Mouse (Mus musculus): ENCODE results near the gene Fam102b. TPM values are rescaled to one million over a fixed set of nuclear protein-coding genes. Genes with fewer than 3 reads are reported as not detected.
A peak's percentile ranks its signal among the peaks of the same experiment; 100 is the strongest.

Gene Fam102b
- polyA plus RNA-seq, 2 experiments: 1.3 to 2.0 TPM

- H3K4me3 ChIP-seq (ENCODE audit: insufficient read depth in 1 of 2, low read depth in 2 of 2, low read length in 2 of 2): peak overlapping the region; percentile 61 to 65
- H3K4me1 ChIP-seq (replicated peaks; ENCODE audit: control insufficient read depth in 2 of 2, insufficient read depth in 2 of 2, low read length in 1 of 2): peaks cover 0 to 4% of the 10 kb centered on the region in 2 experiments; a peak in 1 of 4 replicates
- peak overlapping the region; percentile 58 for H3K9ac ChIP-seq (replicated peaks)
- ATAC-seq (ENCODE audit: insufficient read depth): peak; percentile 83
- H3K27me3 ChIP-seq (ENCODE audit: control insufficient read depth, insufficient read depth, low read length): no peaks in the 10 kb centered on the region
- WGBS (ENCODE audit: insufficient replicate concordance): under 1% methylated on average over 51 of the region's 51 CpGs
- no peak overlapping the region for H3K27ac ChIP-seq
- H3K9me3 ChIP-seq (ENCODE audit: control insufficient read depth, low read length): no peaks in the 10 kb centered on the region
- no peak for DNase-seq (ENCODE audit: low read depth in 3 of 3, low spot score in 3 of 3)
- H3K4me2 ChIP-seq (ENCODE audit: low read depth): peak overlapping the region; percentile 72
- no peaks in the 10 kb centered on the region for H3K36me3 ChIP-seq (replicated peaks; ENCODE audit: control insufficient read depth, insufficient read depth, low read depth)
- TF ChIP-seq CTCF (IDR thresholded peaks at IDR 0.05; ENCODE audit: low read depth): no peak
- TF ChIP-seq EP300 (IDR thresholded peaks at IDR 0.05; ENCODE audit: low read depth): no peak
Measured at GRCm38 (mm10) chr3:109026991-109027470, 376 bp downstream of the Fam102b start.

- no peaks in the 10 kb centered on the region for H3K9me3 ChIP-seq (ENCODE audit: control insufficient read depth, low read length)
- no peak for ATAC-seq (ENCODE audit: insufficient read depth)
- H3K9ac ChIP-seq (replicated peaks): peak overlapping the region; percentile 58
- H3K27me3 ChIP-seq (ENCODE audit: control insufficient read depth, insufficient read depth, low read length): no peaks in the 10 kb centered on the region
- H3K27ac ChIP-seq: no peak overlapping the region
- peak overlapping the region; percentile 72 for H3K4me2 ChIP-seq (ENCODE audit: low read depth)
- 6% methylated on average over 15 of the region's 15 CpGs for WGBS (ENCODE audit: insufficient replicate concordance)
- H3K36me3 ChIP-seq (replicated peaks; ENCODE audit: control insufficient read depth, insufficient read depth, low read depth): no peaks in the 10 kb centered on the region
- H3K4me3 ChIP-seq (ENCODE audit: insufficient read depth in 1 of 2, low read depth in 2 of 2, low read length in 2 of 2): peak overlapping the region; percentile 61 to 65
- no peak for TF ChIP-seq EP300 (IDR thresholded peaks at IDR 0.05; ENCODE audit: low read depth)
- TF ChIP-seq CTCF (IDR thresholded peaks at IDR 0.05; ENCODE audit: low read depth): no peak
- H3K4me1 ChIP-seq (replicated peaks; ENCODE audit: control insufficient read depth in 2 of 2, insufficient read depth in 2 of 2, low read length in 1 of 2): peaks cover 0 to 4% of the 10 kb centered on the region in 2 experiments; a peak in 1 of 4 replicates
- DNase-seq (ENCODE audit: low read depth in 3 of 3, low spot score in 3 of 3): peak in 1 of 3 experiments; percentile 26
Measured at GRCm38 (mm10) chr3:109026462-109026990, 881 bp downstream of the Fam102b start.

GRCm38 (mm10) chr3:109025579-109025978 is 1.8 kb downstream of the Fam102b start:
- no peak for ATAC-seq (ENCODE audit: insufficient read depth)
- peaks cover 0 to 4% of the 10 kb centered on the region in 2 experiments; a peak in 1 of 4 replicates for H3K4me1 ChIP-seq (replicated peaks; ENCODE audit: control insufficient read depth in 2 of 2, insufficient read depth in 2 of 2, low read length in 1 of 2)
- no peak for TF ChIP-seq EP300 (IDR thresholded peaks at IDR 0.05; ENCODE audit: low read depth)
- TF ChIP-seq CTCF (IDR thresholded peaks at IDR 0.05; ENCODE audit: low read depth): peak; percentile 93
- no peak overlapping the region for H3K27ac ChIP-seq
- H3K4me3 ChIP-seq (ENCODE audit: insufficient read depth in 1 of 2, low read depth in 2 of 2, low read length in 2 of 2): peak overlapping the region; percentile 62 to 65
- WGBS (ENCODE audit: insufficient replicate concordance): 5% methylated on average over 16 of the region's 16 CpGs
- 0 out of 2 replicates have a peak overlapping the region, but pooled peaks have one; percentile 23 for H3K9ac ChIP-seq (replicated peaks)
- peak; percentile 58 to 69 (median 61) for DNase-seq (ENCODE audit: low read depth in 3 of 3, low spot score in 3 of 3)
- no peaks in the 10 kb centered on the region for H3K27me3 ChIP-seq (ENCODE audit: control insufficient read depth, insufficient read depth, low read length)
- no peaks in the 10 kb centered on the region for H3K9me3 ChIP-seq (ENCODE audit: control insufficient read depth, low read length)
- no peaks in the 10 kb centered on the region for H3K36me3 ChIP-seq (replicated peaks; ENCODE audit: control insufficient read depth, insufficient read depth, low read depth)
- peak overlapping the region; percentile 72 for H3K4me2 ChIP-seq (ENCODE audit: low read depth)

GRCm38 (mm10) chr3:109023066-109023465 is 4.3 kb downstream of the Fam102b start:
- H3K4me1 ChIP-seq (replicated peaks; ENCODE audit: control insufficient read depth in 2 of 2, insufficient read depth in 2 of 2, low read length in 1 of 2): peaks cover 0 to 4% of the 10 kb centered on the region in 2 experiments; a peak in 1 of 4 replicates
- no peak overlapping the region for H3K4me2 ChIP-seq (ENCODE audit: low read depth)
- TF ChIP-seq CTCF (IDR thresholded peaks at IDR 0.05; ENCODE audit: low read depth) (no peak), EP300 (IDR thresholded peaks at IDR 0.05; ENCODE audit: low read depth) (no peak)
- H3K36me3 ChIP-seq (replicated peaks; ENCODE audit: control insufficient read depth, insufficient read depth, low read depth): no peaks in the 10 kb centered on the region
- DNase-seq (ENCODE audit: low read depth in 3 of 3, low spot score in 3 of 3) (no peak), ATAC-seq (ENCODE audit: insufficient read depth) (no peak)
- no peak overlapping the region for H3K4me3 ChIP-seq (ENCODE audit: insufficient read depth in 1 of 2, low read depth in 2 of 2, low read length in 2 of 2)
- 78% methylated on average over 8 of the region's 8 CpGs for WGBS (ENCODE audit: insufficient replicate concordance)
- H3K9ac ChIP-seq (replicated peaks): no peak overlapping the region
- H3K27me3 ChIP-seq (ENCODE audit: control insufficient read depth, insufficient read depth, low read length): no peaks in the 10 kb centered on the region
- no peak overlapping the region for H3K27ac ChIP-seq
- H3K9me3 ChIP-seq (ENCODE audit: control insufficient read depth, low read length): no peaks in the 10 kb centered on the region

- H3K27ac ChIP-seq: no peak overlapping the region
- no peak for TF ChIP-seq CTCF (IDR thresholded peaks at IDR 0.05; ENCODE audit: low read depth)
- no peak for TF ChIP-seq EP300 (IDR thresholded peaks at IDR 0.05; ENCODE audit: low read depth)
- no peak overlapping the region for H3K4me2 ChIP-seq (ENCODE audit: low read depth)
- DNase-seq (ENCODE audit: low read depth in 3 of 3, low spot score in 3 of 3) (no peak), ATAC-seq (ENCODE audit: insufficient read depth) (no peak)
- no peak overlapping the region for H3K9ac ChIP-seq (replicated peaks)
- no peaks in the 10 kb centered on the region for H3K36me3 ChIP-seq (replicated peaks; ENCODE audit: control insufficient read depth, insufficient read depth, low read depth)
- peaks cover 0 to 4% of the 10 kb centered on the region in 2 experiments; a peak in 1 of 4 replicates for H3K4me1 ChIP-seq (replicated peaks; ENCODE audit: control insufficient read depth in 2 of 2, insufficient read depth in 2 of 2, low read length in 1 of 2)
- H3K27me3 ChIP-seq (ENCODE audit: control insufficient read depth, insufficient read depth, low read length): no peaks in the 10 kb centered on the region
- WGBS (ENCODE audit: insufficient replicate concordance): 78% methylated on average over 6 of the region's 6 CpGs
- H3K4me3 ChIP-seq (ENCODE audit: insufficient read depth in 1 of 2, low read depth in 2 of 2, low read length in 2 of 2): no peak overlapping the region
- H3K9me3 ChIP-seq (ENCODE audit: control insufficient read depth, low read length): no peaks in the 10 kb centered on the region
Measured at GRCm38 (mm10) chr3:109021720-109022516, 5.5 kb downstream of the Fam102b start.

Measured in liver, embryonic 14.5 days (tissue).